9 mouse cellular contexts compared by ENCODE assay signal in genomic region chr1:57205198-57205987, GRCm38 (mm10).
DNase-seq lines count a peak whose midpoint lies in the region; ATAC-seq and TF ChIP-seq lines count a peak whose summit lies in the region.
"Had no signal": no experiment of that assay in that cellular context is flagged by ENCODE, and none has a peak within 500 bp of the region (broad histone marks: within the 10 kb centered on the region; RNA-seq: fewer than 3 reads in every experiment).

No protein-coding gene starts in this region.

- intact Hi-C loops in heart, postnatal 36 days (cut with DNase I), result loop anchor here (2.0 to 5.0 kb wide), 4 partner anchors 132 to 1319 kb away; partner anchors contain the start of gene Satb2

- no peak overlapping the region for H3K9ac ChIP-seq in ES-E14 (ENCODE audit: insufficient read depth, low read depth, low read length, poor library complexity, severe bottlenecking)
- H3K9ac ChIP-seq in forebrain, embryonic 13.5 days, result no peak overlapping the region
- no peak overlapping the region for H3K9ac ChIP-seq in lung, embryonic 16.5 days (ENCODE audit: low read length)
- H3K9ac ChIP-seq: liver, embryonic 15.5 days had no signal

- no peak overlapping the region for H3K4me3 ChIP-seq in ES-E14 (ENCODE audit: insufficient read depth in 1 of 2, low read depth in 1 of 2, low read length in 2 of 2, poor library complexity in 1 of 2, severe bottlenecking in 1 of 2)
- H3K4me3 ChIP-seq in forebrain, embryonic 13.5 days, result no peak overlapping the region
- no peak overlapping the region for H3K4me3 ChIP-seq in lung, embryonic 16.5 days (ENCODE audit: low read length)
- H3K4me3 ChIP-seq: liver, embryonic 15.5 days had no signal

- H3K4me2 ChIP-seq in forebrain, embryonic 13.5 days, result peak overlapping the region; percentile 44
- peak overlapping the region; percentile 45 for H3K4me2 ChIP-seq in lung, embryonic 16.5 days (ENCODE audit: low read depth, low read length)
- H3K4me2 ChIP-seq: liver, embryonic 15.5 days had no signal

- no peaks in the 10 kb centered on the region for H3K27me3 ChIP-seq in forebrain, embryonic 13.5 days
- H3K27me3 ChIP-seq in lung, embryonic 16.5 days (ENCODE audit: control insufficient read depth, insufficient read depth, low read depth, low read length), result no peaks in the 10 kb centered on the region
- H3K27me3 ChIP-seq: liver, embryonic 15.5 days had no signal

- peak; percentile 42 for DNase-seq in ES-E14 (ENCODE audit: low read depth, low spot score)
- DNase-seq in c-Kit-positive CD71-positive TER-119-positive erythroid progenitor cells, embryonic 14.5 days (ENCODE audit: low spot score), result peak; percentile 13
- peak; percentile 54 to 70 for DNase-seq in heart, postnatal 36 days
- peak; percentile 77 for DNase-seq in layer of hippocampus, adult 11-12 months (ENCODE audit: low spot score)
- peak; percentile 89 for DNase-seq in retina, embryonic 14.5 days (ENCODE audit: low spot score)
- peak; percentile 55 for DNase-seq in urinary bladder, postnatal 25 days (ENCODE audit: low spot score)

- H3K27ac ChIP-seq in ES-E14 (ENCODE audit: insufficient read depth, low read depth, low read length, poor library complexity, severe bottlenecking), result no peak overlapping the region
- no peak overlapping the region for H3K27ac ChIP-seq in forebrain, embryonic 13.5 days
- no peak overlapping the region for H3K27ac ChIP-seq in lung, embryonic 16.5 days (ENCODE audit: low read length)
- H3K27ac ChIP-seq: liver, embryonic 15.5 days had no signal

- peak; percentile 75 for ATAC-seq in forebrain, embryonic 13.5 days
- ATAC-seq in lung, embryonic 16.5 days (ENCODE audit: low read depth), result peak; percentile 77

- in situ Hi-C loops in ES-E14 (cut with MboI; ENCODE audit: low sequenced_read_pairs in 2 of 2, unreplicated experiment in 2 of 2), result loop anchor here in 1 of 2 experiments (25.0 kb wide), 1 partner anchor 1318 kb away; no protein-coding TSS in a partner anchor

- H3K4me1 ChIP-seq in ES-E14 (ENCODE audit: control insufficient read depth in 2 of 2, insufficient read depth in 2 of 2, low read length in 2 of 2, poor library complexity in 1 of 2), result no peaks in the 10 kb centered on the region
- H3K4me1 ChIP-seq in forebrain, embryonic 13.5 days, result peaks cover 5% of the 10 kb centered on the region
- H3K4me1 ChIP-seq in lung, embryonic 16.5 days (replicated peaks; ENCODE audit: control insufficient read depth, insufficient read depth, low read length), result peaks cover 2% of the 10 kb centered on the region; the same call in 1 of the 2 replicates
- H3K4me1 ChIP-seq: liver, embryonic 15.5 days had no signal

- no peaks in the 10 kb centered on the region for H3K9me3 ChIP-seq in ES-E14 (ENCODE audit: control insufficient read depth, insufficient read depth, low read depth, low read length)
- no peaks in the 10 kb centered on the region for H3K9me3 ChIP-seq in forebrain, embryonic 13.5 days (replicated peaks)
- no peaks in the 10 kb centered on the region for H3K9me3 ChIP-seq in lung, embryonic 16.5 days (ENCODE audit: control insufficient read depth, low read length)
- H3K9me3 ChIP-seq: liver, embryonic 15.5 days had no signal

- 13% methylated on average over 9 of the region's 9 CpGs for WGBS in forebrain, embryonic 13.5 days
- 10% methylated on average over 9 of the region's 9 CpGs for WGBS in lung, embryonic 16.5 days

- no peaks in the 10 kb centered on the region for H3K36me3 ChIP-seq in ES-E14 (ENCODE audit: control insufficient read depth, insufficient read depth, low read length, poor library complexity, severe bottlenecking)
- H3K36me3 ChIP-seq in forebrain, embryonic 13.5 days (ENCODE audit: poor library complexity, severe bottlenecking), result no peaks in the 10 kb centered on the region
- no peaks in the 10 kb centered on the region for H3K36me3 ChIP-seq in lung, embryonic 16.5 days (ENCODE audit: control insufficient read depth, insufficient read depth, low read length)
- H3K36me3 ChIP-seq: liver, embryonic 15.5 days had no signal

TF ChIP-seq in ES-E14, 5 proteins besides CTCF, POLR2A, EP300 and RAD21:
- no peak for TF ChIP-seq CHD2 (IDR thresholded peaks at IDR 0.05; ENCODE audit: low read depth, low read length)
- TF ChIP-seq ZC3H11A (IDR thresholded peaks at IDR 0.05; ENCODE audit: borderline replicate concordance, low read depth, low read length), result 0 out of 2 replicates have a peak, but pooled peaks have one; percentile 18

Comparison
In these comparisons a context has a peak if more than half of its experiments do, and no peak if none do; other contexts are left out.
1. DNase-seq: peak in every context shown above with its lines; median percentile 89 in retina, embryonic 14.5 days; 77 in layer of hippocampus, adult 11-12 months; 62 in heart, postnatal 36 days; 55 in urinary bladder, postnatal 25 days; 42 in ES-E14; 13 in c-Kit-positive CD71-positive TER-119-positive erythroid progenitor cells, embryonic 14.5 days.